Mouse (Mus musculus) lung, postnatal 0 days (tissue): Measurements from ENCODE around the gene Grin1.

ENCODE experiments used
- CTCF ChIP-seq: IDR thresholded peaks from 2 replicates; pipeline ENCODE4 v1.5.1; 2016; ENCODE audit warnings: antibody characterized with exemption, mild to moderate bottlenecking
- EP300 ChIP-seq: IDR thresholded peaks from 2 replicates; pipeline ENCODE4 v1.6.1; 2016; ENCODE audit warnings: antibody characterized with exemption, mild to moderate bottlenecking, control low read depth

DNA sequence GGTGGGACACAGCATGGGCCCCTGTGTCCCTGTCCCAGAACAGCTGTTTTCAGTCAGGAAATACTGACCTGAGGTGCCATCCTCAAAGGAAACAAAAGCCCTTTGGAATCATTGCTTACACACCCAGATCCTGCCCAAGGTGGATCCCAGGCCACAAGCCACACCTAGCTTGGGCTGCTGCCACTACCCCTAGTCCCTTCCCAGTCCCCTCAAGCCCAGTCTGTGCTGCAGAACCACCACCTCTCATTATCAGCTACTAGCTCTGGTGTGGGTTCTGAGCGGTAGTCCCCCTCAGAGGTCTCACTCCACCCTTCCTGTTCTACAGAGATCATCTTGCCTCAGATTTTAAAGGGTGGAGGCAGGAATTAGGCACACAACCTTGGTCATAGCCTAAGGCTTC is 32.7 kb downstream of the Grin1 start:
- no peak for TF ChIP-seq CTCF
- no peak for TF ChIP-seq EP300
